Mouse (Mus musculus) kidney, postnatal 0 days (tissue): Measurements from ENCODE around the gene Suco. TPM values are rescaled to one million over a fixed set of nuclear protein-coding genes. Genes with fewer than 3 reads are reported as not detected.

Source experiments
- ATAC-seq: fragments of 200-750 bp; cut with Nextera tagmentation; replicated peaks from 2 replicates; pipeline ENCODE4 v1.8.0; 2017; ENCODE audit warnings: low read depth, moderate number of reproducible peaks, moderate TSS enrichment, moderate library complexity; ENCODE audit not compliant: low FRiP score
- DNase-seq: peaks from one replicate; pipeline ENCODE4 v3.0.0-alpha.2; 2016; ENCODE audit warnings: low spot score
- H3K27ac ChIP-seq: fragments of 300-500 bp; sonication (generic); 2 replicates; pipeline ENCODE4 v1.5.1; 2014; ENCODE audit warnings: mild to moderate bottlenecking
- H3K27me3 ChIP-seq: fragments of 300-500 bp; sonication (generic); 2 replicates; pipeline ENCODE4 v1.6.1; 2014; ENCODE audit warnings: low read length, mixed read lengths; ENCODE audit not compliant: insufficient read depth
- H3K36me3 ChIP-seq: fragments of 300-500 bp; sonication (generic); 2 replicates; pipeline ENCODE4 v1.6.1; 2014; ENCODE audit warnings: low read length, mixed read lengths; ENCODE audit not compliant: insufficient read depth
- H3K4me1 ChIP-seq: fragments of 300-500 bp; sonication (generic); replicated peaks from 2 replicates; pipeline ENCODE4 v1.6.1; 2014; ENCODE audit warnings: antibody characterized with exemption, low read length, mixed read lengths; ENCODE audit not compliant: insufficient read depth
- H3K4me2 ChIP-seq: fragments of 300-500 bp; sonication (generic); 2 replicates; pipeline ENCODE4 v1.6.1; 2014; ENCODE audit warnings: mild to moderate bottlenecking, low read length, moderate library complexity, mixed read lengths
- H3K4me3 ChIP-seq: fragments of 300-500 bp; sonication (generic); replicated peaks from 2 replicates; pipeline ENCODE4 v1.5.1; 2014; ENCODE audit warnings: low read depth, low read length
- H3K9ac ChIP-seq: fragments of 300-500 bp; sonication (generic); 2 replicates; pipeline ENCODE4 v1.6.1; 2014; ENCODE audit warnings: low read depth, low read length
- H3K9me3 ChIP-seq: fragments of 300-500 bp; sonication (generic); replicated peaks from 2 replicates; pipeline ENCODE4 v1.6.1; 2016; ENCODE audit warnings: low read length, inconsistent platforms, mixed read lengths
- CTCF ChIP-seq: IDR thresholded peaks from 2 replicates; pipeline ENCODE4 v1.5.1; 2016; ENCODE audit warnings: antibody characterized with exemption, low read depth, mild to moderate bottlenecking, moderate library complexity
- WGBS: fragments of 180-500 bp; shearing (Covaris S2); extraction: QIAGEN DNeasy Blood & Tissue Kit; methylation state at CpG from one replicate; pipeline ENCODE4 v1.1.7; 2014; 5-methylcytosine and 5-hydroxymethylcytosine counted together
- polyA plus RNA-seq: library from polyadenylated mRNA; unstranded; fragments of >200 nt; fragmentation: Nextera tagmentation; extraction: Ambion mirVana; gene quantifications from 2 replicates; pipeline ENCODE4 v1.2.1, GENCODE M21; 2015

The Suco gene
- polyA plus RNA-seq, 1 experiment from 2014 or later = 23.6 TPM

DNA sequence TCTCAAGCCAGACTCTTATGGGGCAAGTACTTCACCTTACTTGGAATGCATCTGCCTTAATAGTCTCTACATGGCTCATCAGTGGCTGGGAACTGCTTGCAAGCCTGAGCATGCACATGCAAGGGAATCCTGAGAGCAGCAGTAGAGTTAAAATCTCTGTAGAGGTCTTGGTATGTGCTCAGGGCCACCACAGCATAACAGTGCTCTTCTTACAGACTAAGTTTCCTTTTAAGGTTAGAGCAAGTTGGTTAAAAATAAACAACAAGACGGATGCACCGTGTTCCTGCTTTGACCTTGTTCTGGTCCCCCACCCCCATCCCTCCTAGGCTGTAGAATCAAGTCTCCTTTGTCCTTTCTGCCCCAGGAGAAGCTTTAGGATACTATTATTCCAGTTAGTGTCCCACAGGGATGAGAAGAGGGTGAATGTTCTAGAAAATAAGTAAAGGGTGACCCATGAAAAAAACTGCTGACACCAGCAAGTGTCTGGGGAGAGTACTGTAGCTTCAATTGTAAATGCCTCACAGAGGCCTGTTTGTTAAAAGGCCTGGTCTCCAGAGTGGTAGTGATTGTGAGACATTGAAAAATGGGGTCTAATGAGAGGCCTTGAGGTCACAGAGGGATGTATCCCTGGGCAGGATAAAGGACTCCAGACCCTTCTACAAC, 31.4 kb upstream of the Suco start:
- Histone ChIP-seq H3K4me2 (no peak overlapping the region), H3K36me3 (no peaks in the 10 kb centered on the region), H3K27ac (peak overlapping the region; percentile 6; the same call in 1 of the 2 replicates), H3K9ac (no peak overlapping the region), H3K4me3 (no peak overlapping the region), H3K27me3 (no peaks in the 10 kb centered on the region), H3K4me1 (peaks cover 5% of the 10 kb centered on the region; the same call in 1 of the 2 replicates), H3K9me3 (no peaks in the 10 kb centered on the region)
- DNase-seq = no peak
- no peak for TF ChIP-seq CTCF
- WGBS = 3% methylated on average over 2 of the region's 2 CpGs
- ATAC-seq = no peak

- ATAC-seq = no peak
- 68% methylated on average over 4 of the region's 4 CpGs for WGBS
These were observed 30.6 kb upstream of the Suco start for GRCm38 (mm10) chr1:161907111-161907510.

DNA sequence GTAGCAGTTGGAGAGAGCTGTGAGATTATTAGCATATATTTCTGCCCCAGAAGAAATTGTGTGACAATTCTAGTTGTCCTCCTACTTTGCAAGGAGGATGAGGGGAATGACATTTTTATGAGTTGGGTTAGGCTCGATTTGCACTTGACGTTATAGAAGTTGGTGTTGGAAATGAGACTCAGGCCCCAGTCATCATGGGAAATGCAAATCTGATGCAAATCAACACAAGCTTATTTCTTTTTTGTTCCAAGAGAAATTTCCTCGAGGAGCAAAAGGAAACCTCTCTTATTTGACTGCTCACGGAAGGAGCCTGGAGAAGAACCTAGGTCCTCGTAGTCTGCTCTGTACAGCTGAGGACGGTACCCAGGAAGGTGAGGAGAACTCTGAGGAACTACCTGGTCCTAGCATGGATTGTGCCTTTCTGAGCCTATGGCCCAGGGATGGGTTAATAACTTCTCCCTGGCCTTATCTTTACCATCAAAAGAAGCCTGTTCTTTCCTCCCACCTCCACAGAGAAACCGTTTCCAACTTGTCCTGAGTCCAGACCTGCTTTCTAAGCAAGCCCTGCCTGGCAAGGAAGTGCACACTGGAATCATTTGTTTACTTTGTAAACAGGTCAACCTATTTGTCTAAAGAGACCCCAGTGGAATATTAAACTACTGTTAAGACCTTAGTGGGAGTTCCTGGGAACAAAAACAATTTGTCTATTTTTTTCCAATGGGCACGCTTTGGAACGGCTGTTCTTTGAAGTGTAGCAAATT, 26.4 kb upstream of the Suco start:
- Histone ChIP-seq H3K9ac (no peak overlapping the region), H3K27ac (no peak overlapping the region), H3K4me3 (no peak overlapping the region), H3K9me3 (no peaks in the 10 kb centered on the region), H3K27me3 (no peaks in the 10 kb centered on the region), H3K4me1 (peaks cover 5% of the 10 kb centered on the region; the same call in 1 of the 2 replicates), H3K4me2 (no peak overlapping the region), H3K36me3 (no peaks in the 10 kb centered on the region)
- ATAC-seq (no peak), DNase-seq (no peak)
- TF ChIP-seq CTCF = no peak
- 32% methylated on average over 9 of the region's 9 CpGs for WGBS

More at GRCm38 (mm10) chr1:161907111-161907510, 30.6 kb upstream of the Suco start:
- H3K4me2 ChIP-seq = no peak overlapping the region
- H3K27ac ChIP-seq = no peak overlapping the region
- no peaks in the 10 kb centered on the region for H3K27me3 ChIP-seq
- no peaks in the 10 kb centered on the region for H3K36me3 ChIP-seq
- no peaks in the 10 kb centered on the region for H3K9me3 ChIP-seq
- H3K9ac ChIP-seq = no peak overlapping the region
- TF ChIP-seq CTCF = no peak
- H3K4me3 ChIP-seq = no peak overlapping the region
- H3K4me1 ChIP-seq = peaks cover 5% of the 10 kb centered on the region; the same call in 1 of the 2 replicates
- DNase-seq = no peak

DNA sequence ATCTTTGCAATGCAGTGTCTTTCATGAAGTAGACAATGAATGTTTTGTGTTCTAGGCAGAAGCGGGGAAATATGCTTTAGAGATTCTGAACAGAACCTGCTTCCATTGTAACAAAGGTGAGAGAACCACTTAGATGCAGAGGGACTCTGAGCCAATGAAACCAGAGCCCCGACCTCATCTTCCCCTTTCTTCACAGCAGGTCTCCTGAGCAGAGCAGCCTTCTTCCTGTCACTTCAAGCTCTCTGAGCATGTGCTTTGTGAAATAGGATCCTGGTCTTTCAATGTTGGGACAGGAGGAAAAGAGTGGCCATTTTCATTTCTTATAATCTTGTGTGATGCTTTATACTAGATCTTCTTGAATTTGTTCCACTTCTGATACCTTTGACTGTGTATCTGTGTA, 23.6 kb upstream of the Suco start:
- WGBS = 62% methylated on average over 2 of the region's 2 CpGs
- Histone ChIP-seq H3K4me1 (no peaks in the 10 kb centered on the region), H3K9ac (no peak overlapping the region), H3K9me3 (no peaks in the 10 kb centered on the region), H3K27ac (no peak overlapping the region), H3K4me2 (no peak overlapping the region), H3K36me3 (no peaks in the 10 kb centered on the region), H3K4me3 (no peak overlapping the region), H3K27me3 (no peaks in the 10 kb centered on the region)
- ATAC-seq = no peak
- no peak for DNase-seq
- no peak for TF ChIP-seq CTCF

DNA sequence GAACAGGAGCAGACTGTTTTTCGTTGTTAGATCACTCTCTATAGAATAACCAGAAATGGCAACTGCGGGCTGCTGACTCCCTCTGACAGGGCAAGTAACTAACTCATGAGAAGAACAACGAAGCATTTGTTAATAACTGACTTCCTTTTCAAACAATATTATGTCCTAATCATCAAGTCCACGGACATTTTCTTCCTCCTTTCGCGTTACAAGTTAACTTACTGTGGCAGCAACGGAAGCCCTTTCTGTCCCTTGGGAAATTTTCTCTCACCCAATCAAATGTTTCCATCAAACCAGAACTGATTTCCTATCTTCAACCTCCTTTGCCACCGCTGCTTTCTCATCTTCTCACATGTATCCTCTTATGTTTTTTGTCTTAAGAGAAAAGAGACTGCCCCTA, 20.8 kb upstream of the Suco start:
- no peaks in the 10 kb centered on the region for H3K36me3 ChIP-seq
- 60% methylated on average over 8 of the region's 8 CpGs for WGBS
- no peaks in the 10 kb centered on the region for H3K27me3 ChIP-seq
- H3K4me2 ChIP-seq = no peak overlapping the region
- no peak overlapping the region for H3K9ac ChIP-seq
- no peaks in the 10 kb centered on the region for H3K4me1 ChIP-seq
- ATAC-seq (no peak), DNase-seq (no peak)
- no peak overlapping the region for H3K4me3 ChIP-seq
- no peak for TF ChIP-seq CTCF
- H3K9me3 ChIP-seq = no peaks in the 10 kb centered on the region
- H3K27ac ChIP-seq = no peak overlapping the region

- Histone ChIP-seq H3K27ac (no peak overlapping the region), H3K27me3 (no peaks in the 10 kb centered on the region), H3K4me2 (no peak overlapping the region), H3K9ac (no peak overlapping the region), H3K9me3 (no peaks in the 10 kb centered on the region), H3K4me3 (no peak overlapping the region), H3K36me3 (no peaks in the 10 kb centered on the region), H3K4me1 (no peaks in the 10 kb centered on the region)
- WGBS = 28% methylated on average over 10 of the region's 10 CpGs
- 0 out of 2 replicates have a peak, but pooled peaks have one; percentile 66 for ATAC-seq
- DNase-seq = peak; percentile 44
- no peak for TF ChIP-seq CTCF
These were observed 19.6 kb upstream of the Suco start for GRCm38 (mm10) chr1:161896130-161896529.
